Mouse (Mus musculus): ENCODE measurements around the gene Trank1. TPM values are rescaled to one million over a fixed set of nuclear protein-coding genes. Genes with fewer than 3 reads are reported as not detected.

Trank1 gene
- polyA plus RNA-seq, 1 experiment: not detected

- Histone ChIP-seq H3ac (ENCODE audit: control insufficient read depth, insufficient read length) (no peak overlapping the region), H3K36me3 (ENCODE audit: control insufficient read depth, insufficient read depth) (peaks cover 30% of the 10 kb centered on the region)
- TF ChIP-seq TCF3 (IDR thresholded peaks at IDR 0.05; ENCODE audit: insufficient read length, low read depth) (no peak), POLR2AphosphoS2 (IDR thresholded peaks at IDR 0.05; ENCODE audit: insufficient read length, low read depth) (no peak), MYOG (IDR thresholded peaks at IDR 0.05; ENCODE audit: control insufficient read depth in 1 of 3, insufficient read depth in 1 of 3, insufficient read length in 2 of 3, low read depth in 2 of 3) (no peak), E2F4 (IDR thresholded peaks at IDR 0.05; ENCODE audit: insufficient read depth) (no peak), USF1 (IDR thresholded peaks at IDR 0.05; ENCODE audit: low read depth) (no peak), REST (IDR thresholded peaks at IDR 0.05; ENCODE audit: insufficient read depth, insufficient read length) (no peak), MYOD1 (IDR thresholded peaks at IDR 0.05; ENCODE audit: control insufficient read depth in 1 of 3, insufficient read length in 2 of 3, low read depth in 2 of 3) (no peak), TCF12 (IDR thresholded peaks at IDR 0.05; ENCODE audit: insufficient read depth, poor library complexity, severe bottlenecking) (no peak), POLR2A (IDR thresholded peaks at IDR 0.05; ENCODE audit: insufficient read length, low read depth) (no peak), SRF (IDR thresholded peaks at IDR 0.05; ENCODE audit: control insufficient read depth, insufficient read length, low read depth) (no peak)
Measured at GRCm38 (mm10) chr9:111275156-111275555, 36.4 kb upstream of the Trank1 start.

GRCm38 (mm10) chr9:111285061-111285460 is 26.5 kb upstream of the Trank1 start:
- TF ChIP-seq USF1 (IDR thresholded peaks at IDR 0.05; ENCODE audit: low read depth) (no peak), CEBPB (IDR thresholded peaks at IDR 0.05; ENCODE audit: insufficient read depth, poor library complexity, severe bottlenecking) (no peak), REST (IDR thresholded peaks at IDR 0.05; ENCODE audit: insufficient read depth, insufficient read length) (no peak), TCF12 (IDR thresholded peaks at IDR 0.05; ENCODE audit: insufficient read depth, poor library complexity, severe bottlenecking) (no peak), MYOG (IDR thresholded peaks at IDR 0.05; ENCODE audit: control insufficient read depth in 1 of 3, insufficient read depth in 1 of 3, insufficient read length in 2 of 3, low read depth in 2 of 3) (no peak), E2F4 (IDR thresholded peaks at IDR 0.05; ENCODE audit: insufficient read depth) (no peak), POLR2AphosphoS2 (IDR thresholded peaks at IDR 0.05; ENCODE audit: insufficient read length, low read depth) (no peak), TCF3 (IDR thresholded peaks at IDR 0.05; ENCODE audit: insufficient read length, low read depth) (no peak)
- Histone ChIP-seq H3ac (ENCODE audit: control insufficient read depth, insufficient read length) (no peak overlapping the region), H3K4me3 (no peak overlapping the region), H3K27me3 (ENCODE audit: control insufficient read depth, insufficient read depth, insufficient read length) (no peaks in the 10 kb centered on the region), H3K36me3 (ENCODE audit: control insufficient read depth, insufficient read depth) (no peaks in the 10 kb centered on the region), H3K79me2 (ENCODE audit: control insufficient read depth, insufficient read depth) (no peaks in the 10 kb centered on the region), H3K4me2 (ENCODE audit: low read depth) (no peak overlapping the region)

More at GRCm38 (mm10) chr9:111275156-111275555, 36.4 kb upstream of the Trank1 start:
- H3K4me3 ChIP-seq: peak overlapping the region; percentile 93
- peak overlapping the region; percentile 90 for H3K4me2 ChIP-seq (ENCODE audit: low read depth)
- H3K27me3 ChIP-seq (ENCODE audit: control insufficient read depth, insufficient read depth, insufficient read length): no peaks in the 10 kb centered on the region
- peaks cover 64% of the 10 kb centered on the region for H3K79me2 ChIP-seq (ENCODE audit: control insufficient read depth, insufficient read depth)

GRCm38 (mm10) chr9:111285676-111286075 is 25.9 kb upstream of the Trank1 start:
- Histone ChIP-seq H3K79me2 (ENCODE audit: control insufficient read depth, insufficient read depth) (no peaks in the 10 kb centered on the region), H3K4me2 (ENCODE audit: low read depth) (no peak overlapping the region), H3K36me3 (ENCODE audit: control insufficient read depth, insufficient read depth) (no peaks in the 10 kb centered on the region), H3K27me3 (ENCODE audit: control insufficient read depth, insufficient read depth, insufficient read length) (no peaks in the 10 kb centered on the region), H3ac (ENCODE audit: control insufficient read depth, insufficient read length) (no peak overlapping the region), H3K4me3 (no peak overlapping the region)
- no peak for TF ChIP-seq MYOG (IDR thresholded peaks at IDR 0.05; ENCODE audit: control insufficient read depth in 1 of 3, insufficient read depth in 1 of 3, insufficient read length in 2 of 3, low read depth in 2 of 3)
- no peak for TF ChIP-seq MAX (IDR thresholded peaks at IDR 0.05; ENCODE audit: low read depth)
- no peak for TF ChIP-seq TCF12 (IDR thresholded peaks at IDR 0.05; ENCODE audit: insufficient read depth, poor library complexity, severe bottlenecking)
- no peak for TF ChIP-seq SRF (IDR thresholded peaks at IDR 0.05; ENCODE audit: control insufficient read depth, insufficient read length, low read depth)
- no peak for TF ChIP-seq POLR2AphosphoS2 (IDR thresholded peaks at IDR 0.05; ENCODE audit: insufficient read length, low read depth)
- TF ChIP-seq REST (IDR thresholded peaks at IDR 0.05; ENCODE audit: insufficient read depth, insufficient read length): no peak
- TF ChIP-seq TCF3 (IDR thresholded peaks at IDR 0.05; ENCODE audit: insufficient read length, low read depth): no peak
- no peak for TF ChIP-seq USF1 (IDR thresholded peaks at IDR 0.05; ENCODE audit: low read depth)
- no peak for TF ChIP-seq CEBPB (IDR thresholded peaks at IDR 0.05; ENCODE audit: insufficient read depth, poor library complexity, severe bottlenecking)
- no peak for TF ChIP-seq E2F4 (IDR thresholded peaks at IDR 0.05; ENCODE audit: insufficient read depth)
- no peak for TF ChIP-seq MYOD1 (IDR thresholded peaks at IDR 0.05; ENCODE audit: control insufficient read depth in 1 of 3, insufficient read length in 2 of 3, low read depth in 2 of 3)
- no peak for TF ChIP-seq POLR2A (IDR thresholded peaks at IDR 0.05; ENCODE audit: insufficient read length, low read depth)

GRCm38 (mm10) chr9:111286468-111286867 is 25.1 kb upstream of the Trank1 start:
- no peaks in the 10 kb centered on the region for H3K36me3 ChIP-seq (ENCODE audit: control insufficient read depth, insufficient read depth)
- no peak overlapping the region for H3ac ChIP-seq (ENCODE audit: control insufficient read depth, insufficient read length)
- no peaks in the 10 kb centered on the region for H3K27me3 ChIP-seq (ENCODE audit: control insufficient read depth, insufficient read depth, insufficient read length)
- no peak overlapping the region for H3K4me3 ChIP-seq
- H3K4me2 ChIP-seq (ENCODE audit: low read depth): no peak overlapping the region
- TF ChIP-seq REST (IDR thresholded peaks at IDR 0.05; ENCODE audit: insufficient read depth, insufficient read length): no peak
- TF ChIP-seq E2F4 (IDR thresholded peaks at IDR 0.05; ENCODE audit: insufficient read depth): no peak
- TF ChIP-seq MYOD1 (IDR thresholded peaks at IDR 0.05; ENCODE audit: control insufficient read depth in 1 of 3, insufficient read length in 2 of 3, low read depth in 2 of 3): no peak
- no peak for TF ChIP-seq USF1 (IDR thresholded peaks at IDR 0.05; ENCODE audit: low read depth)
- TF ChIP-seq MYOG (IDR thresholded peaks at IDR 0.05; ENCODE audit: control insufficient read depth in 1 of 3, insufficient read depth in 1 of 3, insufficient read length in 2 of 3, low read depth in 2 of 3): no peak
- TF ChIP-seq POLR2AphosphoS2 (IDR thresholded peaks at IDR 0.05; ENCODE audit: insufficient read length, low read depth): no peak
- TF ChIP-seq TCF12 (IDR thresholded peaks at IDR 0.05; ENCODE audit: insufficient read depth, poor library complexity, severe bottlenecking): no peak
- TF ChIP-seq SRF (IDR thresholded peaks at IDR 0.05; ENCODE audit: control insufficient read depth, insufficient read length, low read depth): no peak
- TF ChIP-seq TCF3 (IDR thresholded peaks at IDR 0.05; ENCODE audit: insufficient read length, low read depth): no peak
- no peak for TF ChIP-seq CEBPB (IDR thresholded peaks at IDR 0.05; ENCODE audit: insufficient read depth, poor library complexity, severe bottlenecking)
- no peak for TF ChIP-seq MAX (IDR thresholded peaks at IDR 0.05; ENCODE audit: low read depth)
- TF ChIP-seq POLR2A (IDR thresholded peaks at IDR 0.05; ENCODE audit: insufficient read length, low read depth): no peak
- no peaks in the 10 kb centered on the region for H3K79me2 ChIP-seq (ENCODE audit: control insufficient read depth, insufficient read depth)
